Mouse (Mus musculus) midbrain, embryonic 11.5 days (tissue): ENCODE data around the gene Slc2a4. TPM values are rescaled to one million over a fixed set of nuclear protein-coding genes. Genes with fewer than 3 reads are reported as not detected.

Experiments
- ATAC-seq: fragments of 200-750 bp; cut with Nextera tagmentation; 2 replicates; pipeline ENCODE4 v1.8.0; 2017; ENCODE audit warnings: moderate TSS enrichment, moderate library complexity; ENCODE audit not compliant: low FRiP score
- DNase-seq: peaks from one replicate; pipeline ENCODE4 v3.0.0; 2015; ENCODE audit warnings: low spot score; ENCODE audit errors: missing footprints
- H3K27ac ChIP-seq: fragments of 300-500 bp; sonication (generic); 2 replicates; pipeline ENCODE4 v1.5.1; 2014; ENCODE audit warnings: low read depth, low read length
- H3K27me3 ChIP-seq: fragments of 300-500 bp; sonication (generic); 2 replicates; pipeline ENCODE4 v1.6.1; 2014; ENCODE audit warnings: mild to moderate bottlenecking, low read length, moderate library complexity, mixed read lengths; ENCODE audit not compliant: control insufficient read depth, insufficient read depth
- H3K36me3 ChIP-seq: fragments of 300-500 bp; sonication (generic); 2 replicates; pipeline ENCODE4 v1.6.1; 2014; ENCODE audit warnings: mild to moderate bottlenecking, low read length, moderate library complexity, mixed read lengths; ENCODE audit not compliant: control insufficient read depth, insufficient read depth
- H3K4me1 ChIP-seq: fragments of 300-500 bp; sonication (generic); 2 replicates; pipeline ENCODE4 v1.6.1; 2014; ENCODE audit warnings: low read length; ENCODE audit not compliant: control insufficient read depth, insufficient read depth
- H3K4me2 ChIP-seq: fragments of 300-500 bp; sonication (generic); 2 replicates; pipeline ENCODE4 v1.6.1; 2014; ENCODE audit warnings: mild to moderate bottlenecking, moderate library complexity
- H3K4me3 ChIP-seq: fragments of 300-500 bp; sonication (generic); 2 replicates; pipeline ENCODE4 v1.5.1; 2014; ENCODE audit warnings: low read depth, low read length
- H3K9ac ChIP-seq: fragments of 300-500 bp; sonication (generic); 2 replicates; pipeline ENCODE4 v1.6.1; 2014; ENCODE audit warnings: low read length
- H3K9me3 ChIP-seq: fragments of 300-500 bp; sonication (generic); 2 replicates; pipeline ENCODE4 v1.6.1; 2016; ENCODE audit warnings: low read length; ENCODE audit not compliant: control insufficient read depth
- WGBS: fragments of 180-500 bp; shearing (Covaris S2); extraction: QIAGEN DNeasy Blood & Tissue Kit; methylation state at CpG from one replicate; pipeline ENCODE4 v1.1.7; 2014; 5-methylcytosine and 5-hydroxymethylcytosine counted together
- polyA plus RNA-seq: library from polyadenylated mRNA; unstranded; fragments of >200 nt; fragmentation: Nextera tagmentation; extraction: Ambion mirVana; gene quantifications from 2 replicates; pipeline ENCODE4 v1.2.1, GENCODE M21; 2014

Gene Slc2a4
- polyA plus RNA-seq, 1 experiment from 2014 or later: 7.8 TPM

DNA sequence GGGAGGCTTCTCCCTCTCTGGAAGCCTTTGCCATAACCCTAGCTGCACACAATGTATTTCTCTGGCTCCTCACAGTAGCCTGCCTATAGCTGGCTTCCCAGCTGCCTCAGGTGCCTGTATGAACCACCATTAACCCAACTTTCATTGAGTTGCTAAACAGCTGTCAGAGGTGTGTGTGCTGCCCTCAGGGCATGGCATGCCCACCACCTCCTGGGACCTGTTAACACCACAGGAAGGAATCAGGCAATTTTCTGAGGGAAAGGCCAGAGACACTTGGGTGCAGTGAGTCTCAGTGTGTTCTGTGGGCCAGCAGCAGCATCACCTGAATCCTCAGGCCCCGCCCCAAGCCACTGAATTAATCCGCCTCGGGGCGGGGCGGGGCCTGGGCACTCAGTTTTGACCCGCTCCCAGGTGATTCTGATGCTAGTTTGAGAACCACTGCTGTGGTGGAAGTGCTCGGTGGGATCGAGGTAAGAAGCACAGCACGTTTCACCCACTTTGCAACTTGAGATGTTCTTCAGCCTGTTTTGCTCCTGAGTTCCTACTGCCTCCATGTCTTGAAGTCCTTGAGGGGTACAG lies 9.5 kb downstream of the Slc2a4 start:
- Histone ChIP-seq H3K4me2 (no peak overlapping the region), H3K27me3 (peaks cover 39% of the 10 kb centered on the region), H3K4me1 (peaks cover 10% of the 10 kb centered on the region), H3K27ac (no peak overlapping the region), H3K36me3 (no peaks in the 10 kb centered on the region), H3K9me3 (no peaks in the 10 kb centered on the region), H3K9ac (no peak overlapping the region), H3K4me3 (no peak overlapping the region)
- ATAC-seq (no peak), DNase-seq (no peak)
- WGBS: 37% methylated on average over 9 of the region's 9 CpGs

DNA sequence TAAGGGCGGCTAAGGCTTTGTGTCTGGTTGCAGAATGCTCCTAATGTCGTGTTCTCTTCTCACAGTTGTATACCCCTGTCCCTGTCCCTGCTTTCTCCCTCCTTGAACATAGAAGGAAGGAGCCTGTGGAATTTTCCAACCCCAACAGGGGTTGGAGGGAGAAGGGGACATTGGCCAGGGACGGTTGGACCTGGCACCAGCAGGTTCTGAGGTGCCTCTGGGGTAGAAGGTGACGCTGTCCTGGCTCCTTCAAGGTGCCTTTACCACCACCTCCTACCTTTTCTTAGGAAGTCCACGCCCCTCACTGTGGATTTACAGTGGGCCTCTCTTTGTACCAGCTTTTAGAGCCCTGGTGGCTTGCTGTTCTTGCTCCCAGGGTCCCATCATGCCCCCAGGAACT lies 10.2 kb downstream of the Slc2a4 start:
- no peak for ATAC-seq
- H3K9me3 ChIP-seq: no peaks in the 10 kb centered on the region
- peaks cover 39% of the 10 kb centered on the region for H3K27me3 ChIP-seq
- no peak overlapping the region for H3K9ac ChIP-seq
- H3K4me2 ChIP-seq: no peak overlapping the region
- 61% methylated on average over 5 of the region's 5 CpGs for WGBS
- peaks cover 10% of the 10 kb centered on the region for H3K4me1 ChIP-seq
- no peak for DNase-seq
- H3K4me3 ChIP-seq: no peak overlapping the region
- H3K36me3 ChIP-seq: no peaks in the 10 kb centered on the region
- H3K27ac ChIP-seq: no peak overlapping the region

DNA sequence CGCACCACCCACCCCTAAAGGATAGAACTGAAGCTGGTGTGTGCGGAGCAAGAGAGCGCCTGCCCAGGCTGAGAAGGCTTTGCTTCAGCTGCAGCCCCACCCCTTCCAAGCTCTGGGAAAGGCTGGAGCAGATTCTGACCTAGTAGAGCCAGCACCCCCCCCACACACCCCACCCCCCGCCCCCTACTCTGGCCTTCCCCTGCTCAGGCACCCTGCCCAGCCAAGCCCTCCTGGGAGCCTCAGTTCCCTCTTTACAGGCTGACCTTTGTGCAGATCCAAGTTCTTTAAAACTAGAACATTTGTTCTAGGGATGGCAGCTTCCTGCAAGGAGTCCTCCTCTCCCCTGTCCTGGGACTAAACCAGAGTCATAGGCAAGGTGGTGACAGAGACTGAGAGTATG lies 10.6 kb downstream of the Slc2a4 start:
- no peaks in the 10 kb centered on the region for H3K9me3 ChIP-seq
- peaks cover 39% of the 10 kb centered on the region for H3K27me3 ChIP-seq
- H3K36me3 ChIP-seq: no peaks in the 10 kb centered on the region
- ATAC-seq (no peak), DNase-seq (no peak)
- WGBS: 45% methylated on average over 4 of the region's 4 CpGs
- no peak overlapping the region for H3K4me2 ChIP-seq
- H3K27ac ChIP-seq: no peak overlapping the region
- no peak overlapping the region for H3K9ac ChIP-seq
- peaks cover 10% of the 10 kb centered on the region for H3K4me1 ChIP-seq
- no peak overlapping the region for H3K4me3 ChIP-seq

DNA sequence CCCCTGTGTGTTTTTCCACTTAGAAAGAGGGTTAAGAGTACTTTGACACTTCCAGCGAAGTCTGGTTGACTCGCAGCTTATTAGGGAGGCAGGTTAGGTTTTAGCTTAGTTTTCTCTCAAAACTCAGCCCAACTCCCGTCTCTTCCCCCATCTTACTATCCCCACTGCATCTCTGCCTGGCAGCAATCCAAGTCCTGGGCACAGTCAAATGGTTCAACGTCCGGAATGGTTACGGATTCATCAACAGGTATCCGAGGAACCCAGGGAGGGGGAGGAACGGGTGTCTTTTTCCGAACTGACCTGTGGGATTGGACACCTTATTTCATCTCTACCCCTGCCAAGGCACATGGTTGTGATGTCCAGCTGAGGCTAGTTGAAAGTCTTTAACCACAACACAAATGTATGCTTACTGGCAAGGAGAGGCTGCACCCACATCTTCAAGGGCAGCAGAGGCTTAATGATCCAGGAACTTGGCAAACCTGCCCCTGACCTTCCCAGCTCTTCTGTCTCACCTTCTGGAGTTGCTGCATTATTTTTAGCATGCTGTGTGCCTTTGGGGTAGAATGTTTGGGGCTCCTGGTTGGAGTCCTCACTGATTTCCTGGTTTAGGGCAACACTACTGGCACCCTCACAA lies 11.2 kb downstream of the Slc2a4 start:
- peaks cover 39% of the 10 kb centered on the region for H3K27me3 ChIP-seq
- no peak for ATAC-seq

DNA sequence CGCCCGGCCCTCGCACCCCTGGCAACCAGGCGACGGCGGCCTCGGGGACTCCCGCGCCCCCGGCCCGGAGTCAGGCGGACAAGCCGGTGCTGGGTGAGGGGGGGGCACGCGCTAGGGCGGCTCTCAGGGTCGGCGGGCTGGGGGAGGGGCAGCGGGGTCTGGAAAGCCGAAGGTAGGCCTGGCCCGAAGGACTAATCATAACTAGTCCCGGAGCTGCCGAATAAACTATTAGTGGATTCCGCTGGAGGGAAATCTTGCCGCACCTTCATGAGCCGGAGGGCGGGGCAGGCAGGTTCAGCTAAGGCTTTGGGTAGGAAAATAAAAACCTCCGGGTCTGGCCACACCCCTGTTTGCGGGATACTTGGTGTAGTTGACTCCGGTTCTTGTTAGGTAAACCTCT lies 11.8 kb downstream of the Slc2a4 start:
- H3K27me3 ChIP-seq: peaks cover 39% of the 10 kb centered on the region
- H3K27ac ChIP-seq: no peak overlapping the region
- peaks cover 10% of the 10 kb centered on the region for H3K4me1 ChIP-seq
- peak overlapping the region; percentile 54 for H3K4me3 ChIP-seq
- WGBS: 2% methylated on average over 30 of the region's 30 CpGs
- DNase-seq: peak; percentile 90
- H3K36me3 ChIP-seq: no peaks in the 10 kb centered on the region
- peak overlapping the region; percentile 98 for H3K4me2 ChIP-seq
- peak; percentile 38; the same call in 1 of the 2 replicates for ATAC-seq
- H3K9ac ChIP-seq: peak overlapping the region; percentile 66
- no peaks in the 10 kb centered on the region for H3K9me3 ChIP-seq

More for the DNA sequence above, 11.2 kb downstream of the Slc2a4 start:
- Histone ChIP-seq H3K4me2 (peak overlapping the region; percentile 98), H3K9ac (no peak overlapping the region), H3K36me3 (no peaks in the 10 kb centered on the region), H3K4me1 (peaks cover 10% of the 10 kb centered on the region), H3K4me3 (0 out of 2 replicates have a peak overlapping the region, but pooled peaks have one; percentile 5), H3K27ac (no peak overlapping the region), H3K9me3 (no peaks in the 10 kb centered on the region)
- WGBS: 55% methylated on average over 9 of the region's 9 CpGs
- DNase-seq: no peak

DNA sequence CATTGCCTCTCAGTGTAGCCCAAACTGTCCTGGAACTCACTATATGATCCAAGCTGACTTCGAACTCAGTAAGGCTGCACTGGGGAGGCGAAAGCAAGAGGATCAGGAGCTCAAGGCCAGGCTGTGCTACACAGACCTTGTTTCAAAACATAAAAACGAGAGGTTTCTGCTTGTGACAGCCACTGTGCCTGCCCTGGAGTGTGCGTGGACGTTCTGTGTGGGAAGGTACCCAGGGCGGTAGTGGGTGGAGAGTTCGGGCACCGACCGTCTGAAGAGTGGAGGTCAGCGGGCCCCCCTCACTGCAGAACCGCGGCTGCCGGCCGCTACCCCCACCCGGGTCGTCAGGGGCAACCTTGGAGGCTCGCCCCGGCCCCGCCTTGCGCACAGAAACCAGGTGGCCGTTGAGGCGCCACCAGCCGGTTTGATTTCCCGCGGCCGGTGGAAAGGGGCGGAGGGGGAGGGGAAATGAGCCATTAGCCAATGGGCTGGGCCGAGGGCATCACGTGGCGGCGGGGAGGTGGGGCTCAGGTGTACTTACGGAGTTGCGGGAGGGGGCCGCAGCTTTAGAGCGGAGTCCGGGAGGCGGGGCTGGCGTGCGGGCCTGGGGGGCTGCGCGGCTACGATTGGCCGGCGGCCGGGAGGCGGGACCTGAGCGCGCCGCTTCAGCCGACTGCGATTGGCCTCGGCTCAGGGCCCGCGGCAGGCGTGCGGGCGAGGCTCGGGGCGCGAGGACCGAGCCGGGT lies 12.7 kb downstream of the Slc2a4 start, which contains the start of gene Ybx2:
Ybx2 (plus strand) TSS at position 660 of the 743 bp plus-strand sequence.
- peak within 1 kb of the TSS; percentile 66 for H3K9ac ChIP-seq
- peak; percentile 97 for DNase-seq
- ATAC-seq: peak; percentile 90
- H3K4me3 ChIP-seq: peak within 1 kb of the TSS; percentile 54
- no peaks in the 10 kb centered on the region for H3K36me3 ChIP-seq
- WGBS: 1% methylated on average over 59 of the region's 62 CpGs
- H3K4me2 ChIP-seq: peak within 1 kb of the TSS; percentile 98
- peaks cover 10% of the 10 kb centered on the region for H3K4me1 ChIP-seq
- H3K27me3 ChIP-seq: peaks cover 39% of the 10 kb centered on the region
- H3K9me3 ChIP-seq: no peaks in the 10 kb centered on the region
- H3K27ac ChIP-seq: no peak within 1 kb of the TSS

DNA sequence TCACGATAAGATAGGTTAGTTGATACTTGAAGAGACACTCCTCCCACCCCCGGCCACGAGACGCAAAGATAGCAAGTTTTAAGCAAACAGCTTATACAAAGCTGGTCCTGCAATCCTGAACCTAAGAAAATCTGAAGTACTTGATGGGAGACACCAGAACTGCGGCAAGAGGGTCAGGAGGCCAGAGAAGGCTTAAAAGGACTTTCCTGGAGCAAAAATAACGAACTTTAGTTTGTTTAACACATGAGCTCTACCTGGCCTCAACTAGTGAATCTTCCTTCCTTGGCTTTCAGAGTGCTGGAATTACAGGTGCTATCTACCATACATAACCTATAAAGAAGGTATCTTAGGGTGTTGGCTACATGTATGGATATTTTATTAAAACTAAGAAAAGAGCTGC lies 13.3 kb downstream of the Slc2a4 start:
- H3K36me3 ChIP-seq: no peaks in the 10 kb centered on the region
- 0 out of 2 replicates have a peak overlapping the region, but pooled peaks have one; percentile 7 for H3K4me3 ChIP-seq
- peaks cover 39% of the 10 kb centered on the region for H3K27me3 ChIP-seq
- ATAC-seq (no peak), DNase-seq (peak; percentile 92)
- H3K4me2 ChIP-seq: peak overlapping the region; percentile 34
- no peak overlapping the region for H3K27ac ChIP-seq
- no peak overlapping the region for H3K9ac ChIP-seq
- H3K9me3 ChIP-seq: no peaks in the 10 kb centered on the region
- peaks cover 10% of the 10 kb centered on the region for H3K4me1 ChIP-seq
- WGBS: 18% methylated on average over 6 of the region's 6 CpGs

DNA sequence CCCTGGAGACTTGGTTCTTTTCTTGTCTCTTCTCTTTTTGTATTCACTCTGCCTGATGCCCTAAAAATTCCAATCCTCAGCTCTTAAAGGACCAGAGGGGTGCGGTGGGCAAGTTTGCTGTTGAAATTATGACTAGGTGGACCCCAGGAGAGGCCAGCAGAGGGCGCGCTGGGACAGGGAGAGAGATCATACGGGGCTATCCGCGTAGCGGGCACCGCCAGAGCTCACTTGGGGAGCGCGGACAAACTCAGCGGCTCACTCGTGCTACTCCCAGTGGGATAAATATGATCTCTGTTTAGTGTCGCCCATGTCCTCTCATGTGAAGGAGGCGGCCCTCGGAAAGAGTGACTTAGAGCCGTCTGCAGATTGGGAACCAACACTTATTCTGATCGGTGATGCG lies 13.8 kb downstream of the Slc2a4 start:
- H3K9ac ChIP-seq: no peak overlapping the region
- WGBS: under 1% methylated on average over 18 of the region's 18 CpGs
- H3K9me3 ChIP-seq: no peaks in the 10 kb centered on the region
- H3K27ac ChIP-seq: no peak overlapping the region
- ATAC-seq: peak; percentile 36; the same call in 1 of the 2 replicates
- peaks cover 39% of the 10 kb centered on the region for H3K27me3 ChIP-seq
- H3K36me3 ChIP-seq: no peaks in the 10 kb centered on the region
- DNase-seq: peak; percentile 99
- H3K4me1 ChIP-seq: peaks cover 10% of the 10 kb centered on the region
- H3K4me3 ChIP-seq: peak overlapping the region; percentile 7
- peak overlapping the region; percentile 34 for H3K4me2 ChIP-seq

DNA sequence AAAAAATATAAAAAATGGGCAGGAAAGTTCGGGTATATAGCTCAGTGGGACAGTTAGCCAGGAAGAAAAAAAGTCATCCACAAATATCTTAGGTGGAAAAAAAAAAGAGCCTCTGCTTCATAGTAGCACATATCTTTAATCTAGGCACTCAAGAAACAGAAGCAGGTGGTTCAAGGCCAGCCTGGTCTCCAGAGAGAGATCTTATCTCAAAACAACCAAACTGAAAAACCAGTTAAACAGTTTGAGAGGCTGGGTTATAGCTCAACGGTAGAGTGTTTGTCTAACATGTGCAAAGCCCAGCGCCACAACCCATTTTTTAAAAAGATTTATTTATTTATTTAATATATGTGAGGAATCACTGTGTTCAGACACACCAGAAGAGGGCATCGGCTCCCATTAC lies 14.9 kb downstream of the Slc2a4 start:
- Histone ChIP-seq H3K4me2 (no peak overlapping the region), H3K4me1 (peaks cover 10% of the 10 kb centered on the region), H3K9ac (no peak overlapping the region), H3K9me3 (no peaks in the 10 kb centered on the region), H3K36me3 (no peaks in the 10 kb centered on the region), H3K27ac (no peak overlapping the region), H3K27me3 (peaks cover 33% of the 10 kb centered on the region), H3K4me3 (no peak overlapping the region)
- DNase-seq (peak; percentile 83), ATAC-seq (no peak)
- 75% methylated on average over 4 of the region's 4 CpGs for WGBS
